Mouse (Mus musculus): ENCODE results near the gene Abca16. TPM values are rescaled to one million over a fixed set of nuclear protein-coding genes. Genes with fewer than 3 reads are reported as not detected.

Gene Abca16
- 0.11 TPM in 1 of 3 replicates, not detected in the others for total RNA-seq (2017)

- ATAC-seq (replicated peaks; ENCODE audit: insufficient number of reproducible peaks, low FRiP score, low TSS enrichment, poor library complexity, severe bottlenecking), result no peak
Measured at GRCm38 (mm10) chr7:120409447-120409846, at the start of gene Abca16. TSS of gene Abca16 (plus strand) at chr7:120409647.

- ATAC-seq (replicated peaks; ENCODE audit: insufficient number of reproducible peaks, low FRiP score, low TSS enrichment, poor library complexity, severe bottlenecking), result no peak
Measured at GRCm38 (mm10) chr7:120361159-120361558, 48.3 kb upstream of the Abca16 start.

DNA sequence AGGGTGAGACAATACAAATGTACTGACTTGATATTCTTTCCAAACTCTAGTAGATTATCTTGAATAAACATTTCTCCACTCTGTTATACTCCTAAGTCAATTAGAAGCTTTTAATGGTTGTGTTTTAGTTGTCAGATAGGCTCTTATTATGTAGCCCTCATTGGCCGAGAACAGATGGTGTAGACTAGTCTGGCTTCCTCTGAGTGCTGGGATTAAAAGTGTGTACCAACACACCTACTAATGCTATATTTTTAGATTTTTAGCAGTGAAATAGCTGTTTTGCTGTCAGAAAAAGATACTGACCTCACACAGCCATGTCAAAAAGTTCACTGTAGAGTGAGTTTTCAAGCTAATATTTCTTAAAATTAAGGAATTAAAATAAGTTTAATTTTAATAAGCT lies 2.9 kb downstream of the Abca16 start:
- no peak for ATAC-seq (replicated peaks; ENCODE audit: insufficient number of reproducible peaks, low FRiP score, low TSS enrichment, poor library complexity, severe bottlenecking)

GRCm38 (mm10) chr7:120426625-120427024 lies 17.2 kb downstream of the Abca16 start:
- ATAC-seq (replicated peaks; ENCODE audit: insufficient number of reproducible peaks, low FRiP score, low TSS enrichment, poor library complexity, severe bottlenecking), result no peak

DNA sequence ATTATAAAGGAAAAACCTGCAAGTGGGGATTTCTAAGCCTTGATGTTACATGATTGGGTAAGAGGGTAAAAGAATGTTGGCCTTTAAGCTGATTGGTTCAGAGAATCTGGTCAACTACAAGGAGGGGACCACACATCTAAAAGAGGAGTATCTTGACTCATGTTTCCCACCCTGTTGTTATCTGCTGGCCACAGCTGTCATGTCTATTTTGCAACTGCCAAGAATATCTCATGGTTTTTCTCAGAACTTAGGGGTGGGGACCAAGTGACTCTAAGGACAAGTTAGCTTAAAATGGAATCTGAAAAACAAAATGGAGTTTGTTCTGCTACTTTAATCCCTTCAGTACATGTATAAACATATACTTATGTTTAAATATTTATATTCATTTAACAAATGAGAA lies 22.0 kb downstream of the Abca16 start:
- no peak for ATAC-seq (replicated peaks; ENCODE audit: insufficient number of reproducible peaks, low FRiP score, low TSS enrichment, poor library complexity, severe bottlenecking)

DNA sequence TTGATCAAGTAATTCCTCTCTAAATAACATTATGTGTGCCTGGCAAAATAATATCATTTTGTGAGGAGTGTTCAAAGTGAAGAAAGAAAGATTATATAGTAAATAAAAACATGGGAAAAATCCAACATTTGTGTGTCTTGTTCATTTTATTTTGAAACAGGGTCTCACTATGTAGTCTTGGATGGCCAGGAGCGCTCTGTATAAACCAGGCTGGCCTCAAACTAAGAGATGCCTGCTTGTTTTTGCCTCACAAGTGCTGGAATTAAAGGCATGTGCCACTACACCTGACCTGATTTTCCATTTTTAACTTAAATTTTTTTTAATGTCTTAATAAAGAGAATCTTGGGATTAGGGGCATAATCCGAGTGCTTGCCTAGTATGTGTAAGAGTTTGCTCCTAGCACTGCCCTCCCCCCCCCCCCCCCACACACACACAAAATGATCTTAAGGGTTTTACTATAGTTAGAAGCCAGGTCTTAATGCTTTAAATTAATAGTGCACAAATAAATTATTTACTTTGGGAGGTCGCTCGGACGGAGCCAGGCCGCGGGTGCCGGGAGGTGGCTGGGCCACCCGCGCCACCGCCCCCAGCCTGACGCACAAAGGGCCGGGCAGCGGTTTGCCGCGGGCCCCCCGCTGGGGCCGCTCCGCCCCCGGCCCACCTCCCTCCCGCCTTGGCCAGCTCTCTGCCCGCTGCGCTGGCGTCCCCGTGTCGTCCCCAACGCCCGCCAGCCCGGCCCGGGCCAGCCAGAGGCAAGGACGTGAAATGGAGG lies 94.6 kb downstream of the Abca16 start:
- ATAC-seq (replicated peaks; ENCODE audit: insufficient number of reproducible peaks, low FRiP score, low TSS enrichment, poor library complexity, severe bottlenecking), result no peak

DNA sequence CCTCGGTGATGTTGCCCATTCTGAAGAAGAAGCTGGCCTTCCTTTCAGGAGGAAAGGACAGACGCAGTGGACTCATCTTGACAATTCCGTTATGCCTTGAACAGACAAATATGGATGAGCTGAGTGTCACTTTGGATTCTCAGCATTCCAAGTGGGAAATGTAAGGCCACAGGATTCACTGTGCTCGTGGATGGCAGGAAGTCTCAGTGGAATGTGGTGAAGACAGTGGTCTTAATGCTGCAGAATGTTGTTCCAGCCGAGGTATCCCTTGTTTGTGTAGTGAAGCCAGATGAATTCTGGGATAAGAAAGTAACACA lies 95.2 kb downstream of the Abca16 start:
- ATAC-seq (replicated peaks; ENCODE audit: insufficient number of reproducible peaks, low FRiP score, low TSS enrichment, poor library complexity, severe bottlenecking), result no peak

DNA sequence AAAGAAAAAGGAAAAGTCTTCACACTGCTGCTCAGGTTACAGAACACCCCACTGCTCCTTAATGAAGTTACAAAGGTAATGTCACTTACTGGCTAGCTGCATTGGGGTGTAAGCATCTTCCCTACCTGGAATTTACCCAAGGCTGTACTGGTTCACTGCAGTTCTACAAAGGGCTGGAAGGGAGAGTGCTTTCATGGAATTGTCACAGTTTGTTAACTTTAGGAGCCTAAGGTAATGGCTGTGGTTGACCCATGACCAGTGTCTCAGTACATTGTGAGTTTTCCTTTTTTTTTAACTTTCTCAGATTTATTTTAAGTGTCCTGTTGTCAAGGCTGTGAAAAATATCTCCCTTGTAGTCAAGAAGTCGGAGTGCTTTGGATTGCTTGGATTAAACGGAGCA lies 125.4 kb downstream of the Abca16 start:
- no peak for ATAC-seq (replicated peaks; ENCODE audit: insufficient number of reproducible peaks, low FRiP score, low TSS enrichment, poor library complexity, severe bottlenecking)

DNA sequence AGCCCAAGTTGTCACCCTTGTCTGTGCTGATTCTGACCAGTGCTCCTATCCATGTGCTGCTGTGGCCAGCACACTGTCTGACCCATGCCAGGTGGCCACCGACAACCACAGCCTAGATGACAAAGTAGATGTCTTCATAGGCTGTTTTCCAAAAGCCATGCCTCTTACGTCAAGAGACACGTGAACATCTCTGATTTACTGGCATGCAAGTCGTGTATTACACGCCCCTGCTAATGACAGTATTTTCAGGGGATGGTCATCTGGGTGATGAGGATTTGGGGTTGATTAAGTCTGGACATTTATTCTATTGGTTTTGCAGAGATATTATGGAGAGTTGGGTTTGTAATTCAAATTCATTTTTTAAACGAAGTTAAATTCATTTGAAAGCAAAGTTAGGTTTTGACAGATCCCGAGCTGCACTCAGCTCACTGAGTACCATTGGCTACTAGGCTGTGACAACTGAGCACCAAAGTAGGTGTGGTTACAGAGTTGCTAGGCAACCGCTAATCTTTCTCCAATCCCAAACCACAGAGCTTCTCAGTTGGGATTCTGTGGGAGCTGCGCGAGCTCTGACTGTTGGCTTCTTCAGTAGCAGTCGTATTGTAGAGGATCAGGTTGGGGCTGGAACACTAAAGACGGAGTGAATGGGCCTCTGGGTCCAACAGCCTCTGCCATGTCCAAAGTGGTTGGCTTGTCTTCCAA lies 143.2 kb downstream of the Abca16 start:
- ATAC-seq (replicated peaks; ENCODE audit: insufficient number of reproducible peaks, low FRiP score, low TSS enrichment, poor library complexity, severe bottlenecking), result no peak

DNA sequence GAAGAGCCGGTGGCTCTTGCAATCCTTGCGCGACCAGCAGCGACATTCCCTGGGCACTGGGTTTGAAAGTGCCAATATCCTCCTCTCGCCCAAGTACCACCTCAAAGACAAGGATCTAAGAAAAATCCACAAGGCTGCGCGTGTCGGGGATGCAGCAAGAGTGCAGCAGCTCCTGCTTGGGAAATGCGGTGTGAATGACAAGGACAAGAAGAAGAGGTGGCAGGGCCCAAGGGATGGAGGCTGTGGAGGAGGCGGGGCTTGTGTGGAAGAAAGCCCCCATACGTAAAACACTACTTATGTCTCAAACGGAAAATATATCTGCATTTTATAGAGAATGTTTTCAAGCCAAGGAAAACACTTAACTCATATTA lies 143.7 kb downstream of the Abca16 start:
- no peak for ATAC-seq (replicated peaks; ENCODE audit: insufficient number of reproducible peaks, low FRiP score, low TSS enrichment, poor library complexity, severe bottlenecking)

GRCm38 (mm10) chr7:120567366-120567765 lies 157.9 kb downstream of the Abca16 start:
- no peak for ATAC-seq (replicated peaks; ENCODE audit: insufficient number of reproducible peaks, low FRiP score, low TSS enrichment, poor library complexity, severe bottlenecking)

GRCm38 (mm10) chr7:120576520-120576919 lies 167.1 kb downstream of the Abca16 start:
- no peak for ATAC-seq (replicated peaks; ENCODE audit: insufficient number of reproducible peaks, low FRiP score, low TSS enrichment, poor library complexity, severe bottlenecking)

Other genes starting within 250 kb of the Abca16 start
- not detected in 3 replicates for gene Anks4b, start 235.8 kb upstream of the Abca16 start, total RNA-seq (2017)
- not detected in 3 replicates for gene Crym, start 207.5 kb upstream of the Abca16 start, total RNA-seq (2017)
- gene Abca14, start 205.7 kb upstream of the Abca16 start, total RNA-seq (2017), result 1.4 TPM in 1 of 3 replicates, not detected in the others
- gene Abca15, start 81.0 kb upstream of the Abca16 start, total RNA-seq (2017), result not detected in 3 replicates
- 83.2 to 96.9 TPM (median 91.7 TPM) in 3 replicates for gene Uqcrc2, start 225.5 kb downstream of the Abca16 start, total RNA-seq (2017)